Mouse (Mus musculus): Measurements from ENCODE around the gene Dner. TPM values are rescaled to one million over a fixed set of nuclear protein-coding genes. Genes with fewer than 3 reads are reported as not detected.

Dner gene
- total and polyA plus RNA-seq, 3 experiments = not detected

DNA sequence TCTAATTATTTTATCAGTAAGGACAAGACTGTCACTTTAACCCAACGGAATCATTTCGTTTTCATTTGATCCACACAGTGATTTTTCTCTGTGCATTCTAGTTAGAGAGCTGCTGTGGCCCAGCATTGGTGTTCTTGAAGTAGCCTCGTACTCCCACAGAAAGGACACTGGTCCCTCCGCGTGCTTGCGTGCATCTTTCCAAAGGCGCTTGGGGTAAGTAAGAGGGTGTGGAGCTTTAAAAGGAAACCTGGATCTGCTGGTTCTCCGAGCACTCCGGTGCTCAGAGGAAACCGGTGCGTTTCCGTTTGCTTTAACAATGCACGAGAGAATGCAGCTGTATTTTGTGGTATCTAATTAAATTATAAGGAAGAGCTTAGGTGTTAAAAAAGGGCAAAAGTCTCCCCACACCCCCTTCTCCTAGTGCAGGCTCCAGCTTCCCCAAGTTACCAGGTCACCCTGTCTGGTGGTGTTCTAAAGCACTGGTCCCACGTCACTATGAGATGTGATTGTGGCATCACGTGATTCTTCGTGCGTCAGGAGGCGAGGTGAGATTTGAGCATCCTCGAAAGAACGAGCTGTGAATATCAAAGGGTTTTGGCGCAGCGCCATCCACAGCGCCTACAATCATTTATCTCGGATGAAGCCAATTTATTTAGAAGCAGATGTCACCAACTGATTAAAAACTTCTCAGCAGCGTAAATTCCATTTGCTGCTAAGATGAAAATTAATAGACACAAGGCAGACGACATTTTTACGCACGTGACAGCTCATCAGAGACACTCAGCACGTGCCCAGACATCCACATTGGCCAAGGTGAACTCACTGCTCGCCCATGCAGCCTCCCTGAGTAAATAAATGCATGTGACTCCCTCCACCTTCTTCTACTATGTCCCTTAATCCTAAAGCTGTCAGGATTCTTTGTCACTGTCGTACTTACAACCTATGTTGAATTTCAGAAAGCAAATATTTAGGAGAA, 14.1 kb upstream of the Dner start:
- Histone ChIP-seq H3K4me1 (ENCODE audit: control insufficient read depth in 1 of 2, insufficient read depth in 2 of 2, low read length in 2 of 2) (peaks cover 3 to 11% of the 10 kb centered on the region in 2 experiments), H3K9me3 (replicated peaks; ENCODE audit: insufficient read depth, low read length) (no peaks in the 10 kb centered on the region), H3K79me2 (ENCODE audit: control insufficient read depth, insufficient read depth, low read length, poor library complexity) (no peaks in the 10 kb centered on the region), H3K27ac (ENCODE audit: control insufficient read depth, low read depth, low read length) (no peak overlapping the region), H3K36me3 (ENCODE audit: control insufficient read depth in 1 of 2, insufficient read depth in 2 of 2, low read length in 2 of 2) (peaks cover 0 to 11% of the 10 kb centered on the region in 2 experiments; a peak in 2 of 4 replicates), H3K9ac (ENCODE audit: control insufficient read depth, low read depth, low read length, poor library complexity, severe bottlenecking) (no peak overlapping the region), H3K4me3 (ENCODE audit: control insufficient read depth in 1 of 2, insufficient read depth in 1 of 2, low read depth in 2 of 2, low read length in 2 of 2) (no peak overlapping the region), H3K27me3 (ENCODE audit: control insufficient read depth in 1 of 2, insufficient read depth in 2 of 2, low read length in 2 of 2) (no peaks in the 10 kb centered on the region)
- TF ChIP-seq TAL1 (IDR thresholded peaks at IDR 0.05; ENCODE audit: low read length) (no peak), MEF2A (IDR thresholded peaks at IDR 0.05; ENCODE audit: extremely low read depth, insufficient replicate concordance, low read depth, low read length, poor library complexity, severe bottlenecking) (no peak), EP300 (IDR thresholded peaks at IDR 0.05; ENCODE audit: low read depth in 1 of 2, low read length in 2 of 2) (peak in 1 of 2 experiments; percentile 23; a peak in 1 of 4 replicates), USF1 (IDR thresholded peaks at IDR 0.05; ENCODE audit: low read depth, low read length) (peak; percentile 73), ELF1 (IDR thresholded peaks at IDR 0.05; ENCODE audit: low read depth, low read length) (no peak), CTCF (IDR thresholded peaks at IDR 0.05 in 2 of 3, conservative IDR thresholded peaks at IDR 0.05 in 1 of 3; ENCODE audit: control insufficient read depth in 1 of 3, insufficient read depth in 1 of 3, low read depth in 2 of 3, low read length in 3 of 3, poor library complexity in 1 of 3, severe bottlenecking in 1 of 3) (no peak), JUND (IDR thresholded peaks at IDR 0.05; ENCODE audit: low read depth, low read length) (no peak), GABPA (IDR thresholded peaks at IDR 0.05; ENCODE audit: low read depth, low read length) (no peak), E2F4 (IDR thresholded peaks at IDR 0.05; ENCODE audit: borderline replicate concordance, low read depth, low read length) (no peak), MAX (IDR thresholded peaks at IDR 0.05; ENCODE audit: low read length) (peak; percentile 60; the same call in 1 of the 2 replicates), BHLHE40 (IDR thresholded peaks at IDR 0.05; ENCODE audit: borderline replicate concordance, low read depth, low read length) (peak; percentile 85), POLR2AphosphoS5 (IDR thresholded peaks at IDR 0.05; ENCODE audit: borderline replicate concordance, low read depth, low read length) (no peak), MXI1 (IDR thresholded peaks at IDR 0.05; ENCODE audit: low read depth, low read length) (no peak), HCFC1 (IDR thresholded peaks at IDR 0.05; ENCODE audit: low read depth, low read length) (no peak), POLR2AphosphoS2 (IDR thresholded peaks at IDR 0.05; ENCODE audit: low read length) (no peak), TCF12 (IDR thresholded peaks at IDR 0.05; ENCODE audit: low read depth, low read length) (0 out of 2 replicates have a peak, but pooled peaks have one; percentile 26), ZC3H11A (IDR thresholded peaks at IDR 0.05; ENCODE audit: low read depth, low read length) (no peak), KAT2A (conservative IDR thresholded peaks at IDR 0.05; ENCODE audit: low read depth, low read length) (no peak), MYC (IDR thresholded peaks at IDR 0.05; ENCODE audit: low read depth, low read length) (0 out of 2 replicates have a peak, but pooled peaks have one; percentile 33), CHD2 (IDR thresholded peaks at IDR 0.05; ENCODE audit: low read length) (no peak), UBTF (IDR thresholded peaks at IDR 0.05; ENCODE audit: borderline replicate concordance, insufficient read depth, low read depth, low read length) (no peak), ETS1 (IDR thresholded peaks at IDR 0.05; ENCODE audit: low read depth, low read length) (no peak), CHD1 (IDR thresholded peaks at IDR 0.05; ENCODE audit: low read depth, low read length) (no peak), ZNF384 (IDR thresholded peaks at IDR 0.05; ENCODE audit: low read depth, low read length) (no peak), GATA1 (IDR thresholded peaks at IDR 0.05; ENCODE audit: low read depth, low read length) (peak; percentile 26; the same call in 1 of the 2 replicates)
- peak; percentile 44 for DNase-seq (ENCODE audit: low read depth, low spot score)

All from MEL (cell line).